ENCODE assay signal across 5 mouse cellular contexts in the genomic region with DNA sequence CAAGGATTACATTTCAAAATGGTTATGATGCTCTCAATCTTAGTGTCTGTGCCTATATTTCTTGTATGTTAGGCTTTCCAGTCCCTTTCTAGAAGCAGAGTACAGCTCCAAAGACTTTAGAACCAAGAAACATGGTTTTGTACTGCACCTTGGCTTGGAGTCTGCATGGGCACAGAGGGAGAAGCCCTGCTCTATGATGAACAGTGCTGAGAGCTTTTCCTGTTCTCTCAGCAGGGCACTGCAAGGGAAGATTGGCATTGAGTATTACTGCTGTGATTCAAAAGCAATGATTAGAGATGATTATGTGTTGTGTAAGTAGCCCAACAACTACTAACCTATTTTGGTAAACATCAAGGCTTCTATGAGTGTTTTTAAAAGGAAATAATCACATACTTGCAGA.
"Had no signal": no experiment of that assay in that cellular context is flagged by ENCODE, and none has a peak within 500 bp of the region (broad histone marks: within the 10 kb centered on the region; RNA-seq: fewer than 3 reads in every experiment).

No protein-coding gene starts in this region.

- DNase-seq: kidney, postnatal 14 days; layer of hippocampus, postnatal 36 days; lung, adult 18-20 months; thymus, adult 18-20 months; thymus, postnatal 14 days had no signal
